ENCODE assay signal across 15 mouse cellular contexts in the genomic region with DNA sequence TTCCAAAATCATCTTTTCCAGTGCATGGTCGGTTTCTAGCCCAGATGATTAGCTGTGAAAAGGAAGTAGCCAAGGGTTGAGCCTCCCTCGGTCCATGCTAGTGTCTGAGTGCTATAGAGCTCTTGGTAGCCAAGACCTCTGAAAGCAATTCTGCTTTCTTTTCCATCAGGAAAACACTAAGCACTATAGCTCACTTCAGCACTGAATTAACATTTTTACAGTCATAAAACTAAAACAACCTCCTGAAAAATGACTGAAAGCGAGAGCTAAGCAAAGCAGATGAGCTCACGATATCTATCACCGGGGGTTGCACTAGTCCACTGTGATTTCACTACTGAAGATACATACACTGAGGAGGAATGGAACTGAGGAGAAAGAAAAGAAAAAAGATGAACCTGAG. TPM values are rescaled to one million over a fixed set of nuclear protein-coding genes. Genes with fewer than 3 reads are reported as not detected.
A peak's percentile ranks its signal among the peaks of the same experiment; 100 is the strongest.
DNase-seq lines count a peak whose midpoint lies in the region; ATAC-seq and TF ChIP-seq lines count a peak whose summit lies in the region.
"Had no signal": no experiment of that assay in that cellular context is flagged by ENCODE, and none has a peak within 500 bp of the region (broad histone marks: within the 10 kb centered on the region; RNA-seq: fewer than 3 reads in every experiment).

No protein-coding gene starts in this region.

- WGBS in hindbrain, embryonic 10.5 days: 69% methylated on average over 5 of the region's 5 CpGs
- WGBS in midbrain, embryonic 12.5 days: 42% methylated on average over 5 of the region's 5 CpGs

- peaks cover 19% of the 10 kb centered on the region for H3K4me1 ChIP-seq in hindbrain, embryonic 10.5 days (replicated peaks)
- peaks cover 13% of the 10 kb centered on the region for H3K4me1 ChIP-seq in midbrain, embryonic 12.5 days
- H3K4me1 ChIP-seq: stomach, embryonic 15.5 days had no signal

- H3K9ac ChIP-seq in midbrain, embryonic 12.5 days (replicated peaks): peak overlapping the region; percentile 95
- H3K9ac ChIP-seq: embryonic facial prominence, embryonic 13.5 days; liver, embryonic 12.5 days; stomach, embryonic 15.5 days had no signal

- no peaks in the 10 kb centered on the region for H3K27me3 ChIP-seq in hindbrain, embryonic 10.5 days (ENCODE audit: insufficient read depth, poor library complexity, severe bottlenecking)
- H3K27me3 ChIP-seq in midbrain, embryonic 12.5 days: no peaks in the 10 kb centered on the region

- H3K9me3 ChIP-seq in hindbrain, embryonic 10.5 days: no peaks in the 10 kb centered on the region
- no peaks in the 10 kb centered on the region for H3K9me3 ChIP-seq in midbrain, embryonic 12.5 days
- H3K9me3 ChIP-seq: embryonic facial prominence, embryonic 13.5 days; liver, embryonic 12.5 days; stomach, embryonic 15.5 days had no signal

- intact Hi-C loops in left cerebral cortex, adult 2 months (cut with DNase I): loop anchor here (5.0 kb wide), 4 partner anchors 168 to 888 kb away; no protein-coding TSS in a partner anchor
- intact Hi-C loops in heart, postnatal 14 days (cut with DNase I): no loop called here

- H3K4me2 ChIP-seq in midbrain, embryonic 12.5 days (replicated peaks): peak overlapping the region; percentile 64
- H3K4me2 ChIP-seq: embryonic facial prominence, embryonic 13.5 days; liver, embryonic 12.5 days; stomach, embryonic 15.5 days had no signal

- no peak overlapping the region for H3K27ac ChIP-seq in left cerebral cortex, adult 2 months
- peak overlapping the region; percentile 99 for H3K27ac ChIP-seq in hindbrain, embryonic 10.5 days
- peak overlapping the region; percentile 84 for H3K27ac ChIP-seq in midbrain, embryonic 12.5 days (replicated peaks)
- H3K27ac ChIP-seq: embryonic facial prominence, embryonic 13.5 days; liver, embryonic 12.5 days; stomach, embryonic 15.5 days had no signal

- H3K4me3 ChIP-seq in left cerebral cortex, adult 2 months: peak overlapping the region; percentile 20; the same call in 1 of the 2 replicates
- H3K4me3 ChIP-seq in hindbrain, embryonic 10.5 days: peak overlapping the region; percentile 81
- peak overlapping the region; percentile 85 for H3K4me3 ChIP-seq in midbrain, embryonic 12.5 days
- H3K4me3 ChIP-seq: embryonic facial prominence, embryonic 13.5 days; liver, embryonic 12.5 days; stomach, embryonic 15.5 days had no signal

- TF ChIP-seq CTCF in left cerebral cortex, adult 2 months (IDR thresholded peaks at IDR 0.05): no peak

- no peak for DNase-seq in left cerebral cortex, adult 2 months (ENCODE audit: extremely low spot score in 1 of 2, low spot score in 2 of 2)
- no peak for DNase-seq in left cerebral cortex, adult 11 months (ENCODE audit: low spot score)
- DNase-seq in hindbrain, embryonic 10.5 days (ENCODE audit: low spot score): no peak
- no peak for DNase-seq in heart, postnatal 14 days
- no peak for DNase-seq in kidney, postnatal 25 days
- no peak for DNase-seq in right cerebral cortex, postnatal 25 days
- DNase-seq: adrenal gland, postnatal 14 days; B cell, adult 2 months; gastrocnemius, postnatal 36 days had no signal

- no peak for ATAC-seq in midbrain, embryonic 12.5 days (ENCODE audit: low FRiP score, low read depth)
- no peak for ATAC-seq in frontal cortex, adult (ENCODE audit: low TSS enrichment)
- ATAC-seq: inflammation-experienced regulatory T-cells, adult 6 months; liver, embryonic 12.5 days had no signal

- peaks cover 3% of the 10 kb centered on the region; the same call in 1 of the 2 replicates for H3K36me3 ChIP-seq in hindbrain, embryonic 10.5 days
- H3K36me3 ChIP-seq in midbrain, embryonic 12.5 days: no peaks in the 10 kb centered on the region
- H3K36me3 ChIP-seq: embryonic facial prominence, embryonic 13.5 days; liver, embryonic 12.5 days; stomach, embryonic 15.5 days had no signal

RNA-seq across cellular contexts. Expression of a gene that starts 3.0 kb away (rescaled TPM):
- total RNA-seq in left cerebral cortex, adult 2 months (2021): 10 to 100 TPM; 39.7 to 43.1 TPM
- polyA plus RNA-seq in hindbrain, embryonic 10.5 days (2016; fragmentation: Nextera tagmentation; extraction: Ambion mirVana): 9.9 and 17.6 TPM in 2 replicates
- polyA plus RNA-seq in midbrain, embryonic 12.5 days (2016; fragmentation: Nextera tagmentation; extraction: Ambion mirVana): 51.1 and 56.7 TPM in 2 replicates
- total RNA-seq in heart, postnatal 14 days (2021): 1 to 10 TPM; 1.4 to 2.2 TPM

Comparison
In these comparisons a context has a peak if more than half of its experiments do, and no peak if none do; other contexts are left out.
1. H3K4me3 ChIP-seq: peak in every context shown above with its lines; median percentile 85 in midbrain, embryonic 12.5 days; 81 in hindbrain, embryonic 10.5 days; 20 in left cerebral cortex, adult 2 months.
2. RNA of a gene that starts 3.0 kb away (total RNA-seq): 39.7 to 43.1 TPM in left cerebral cortex, adult 2 months; 1.4 to 2.2 TPM in heart, postnatal 14 days; every median in the first group is over 10 times any median in the second.